Mouse (Mus musculus) adrenal gland, adult 18-20 months (tissue): ENCODE data around the gene Ntn1. TPM values are rescaled to one million over a fixed set of nuclear protein-coding genes. Genes with fewer than 3 reads are reported as not detected.

Experiments used
- DNase-seq, 2 experiments: peaks; one replicate each; pipeline ENCODE4 v3.0.0; 2021 to 2022; ENCODE audit warnings: low spot score in 2 of 2
- total RNA-seq, 2 experiments: library from RNA; stranded (reverse); gene quantifications; 1 replicate in 1 of 2; 2 replicates in 1 of 2; pipeline ENCODE4 v1.2.3; 2021

Ntn1 gene
- total RNA-seq, 2 experiments from 2014 or later, result 13.8 to 14.1 TPM

DNA sequence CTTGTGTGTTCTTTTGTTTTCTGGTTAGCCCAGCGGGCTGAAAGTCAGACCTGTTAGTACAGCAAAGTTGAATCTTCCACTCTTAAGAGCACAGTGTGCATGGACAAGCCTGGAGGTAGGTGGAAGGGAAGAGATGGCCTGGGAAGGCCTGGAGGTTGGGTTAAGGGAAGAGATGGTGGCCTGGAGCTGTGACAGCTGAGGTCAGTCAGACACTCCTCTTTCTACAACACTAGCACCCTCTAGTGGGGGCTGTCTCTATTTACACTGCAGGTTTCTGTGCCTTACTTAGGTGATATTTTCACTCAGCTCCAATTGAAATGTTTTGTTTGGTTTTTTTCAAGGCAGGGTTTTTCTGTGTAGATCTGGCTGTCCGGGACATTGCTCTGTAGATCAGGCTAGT is 7.5 kb upstream of the Ntn1 start:
- peak; percentile 53 to 75 for DNase-seq

DNA sequence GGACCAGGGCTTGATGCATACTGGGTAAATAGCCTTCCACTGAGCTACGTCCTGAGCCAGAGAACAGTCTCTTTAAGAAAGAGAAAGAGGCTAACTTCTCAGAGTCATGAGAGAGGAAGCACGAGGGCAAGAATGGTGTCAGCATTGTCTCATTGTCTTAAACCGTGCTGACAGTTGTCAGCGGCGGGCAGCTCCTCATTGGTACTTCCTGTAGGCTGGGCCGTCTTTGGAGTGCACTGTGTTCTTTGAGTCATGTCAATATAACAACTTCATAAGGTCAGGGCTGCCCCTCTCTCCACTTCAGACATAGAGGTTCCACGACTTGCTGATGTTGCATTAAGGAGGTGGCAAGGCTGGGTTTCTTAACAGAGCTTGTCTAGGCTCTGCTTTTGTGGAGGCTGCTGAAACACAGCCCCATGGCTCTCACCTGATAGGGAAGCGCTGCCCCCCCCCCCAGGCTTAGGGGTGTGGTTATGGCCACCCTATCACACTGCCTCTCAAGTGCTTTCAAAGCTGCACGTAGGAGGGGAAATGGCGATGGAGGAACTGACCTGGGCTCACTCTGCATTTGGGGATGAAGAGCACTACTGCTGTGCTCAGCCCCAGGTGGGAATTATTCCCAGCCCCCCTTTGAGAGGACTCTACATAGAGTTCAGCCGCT is 6.8 kb upstream of the Ntn1 start:
- DNase-seq, result no peak

DNA sequence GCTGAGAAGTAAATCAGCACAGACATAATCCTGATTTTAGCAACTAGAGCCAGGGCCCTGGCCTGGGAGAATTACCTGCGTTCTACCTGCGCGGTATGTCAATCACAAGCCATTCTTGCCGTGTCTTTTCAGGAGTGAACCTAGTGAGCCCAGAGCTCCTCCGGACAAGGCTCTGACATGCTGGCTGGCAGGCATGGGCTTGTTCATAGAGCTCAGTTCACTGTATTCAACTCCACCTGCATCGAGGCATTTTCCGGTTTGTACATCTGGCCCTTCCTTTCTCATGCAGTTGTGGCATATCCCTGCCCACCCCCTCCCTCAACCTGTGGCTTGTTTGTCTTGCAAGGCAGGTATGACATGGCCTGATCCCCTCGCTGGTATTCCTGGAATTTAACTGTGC is 5.0 kb upstream of the Ntn1 start:
- no peak for DNase-seq

DNA sequence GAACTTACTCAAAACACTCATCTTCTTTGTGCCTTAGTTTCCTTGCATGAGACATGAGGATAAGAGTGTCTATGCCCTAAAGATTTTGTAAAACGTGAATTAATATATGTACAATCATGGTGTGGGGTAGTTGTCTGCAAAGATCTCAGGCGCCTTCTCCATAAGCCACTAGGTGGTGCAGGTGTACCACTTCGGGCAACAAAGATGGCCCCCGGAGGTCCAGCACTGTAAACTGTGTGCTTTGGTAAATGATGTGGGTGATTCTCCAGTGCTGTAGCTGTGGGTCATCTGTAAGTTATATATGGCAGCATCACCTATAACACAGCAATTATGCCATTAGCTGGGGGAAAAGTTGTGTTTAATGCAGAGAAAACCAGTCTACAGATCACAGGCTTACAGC is 3.6 kb upstream of the Ntn1 start:
- no peak for DNase-seq

DNA sequence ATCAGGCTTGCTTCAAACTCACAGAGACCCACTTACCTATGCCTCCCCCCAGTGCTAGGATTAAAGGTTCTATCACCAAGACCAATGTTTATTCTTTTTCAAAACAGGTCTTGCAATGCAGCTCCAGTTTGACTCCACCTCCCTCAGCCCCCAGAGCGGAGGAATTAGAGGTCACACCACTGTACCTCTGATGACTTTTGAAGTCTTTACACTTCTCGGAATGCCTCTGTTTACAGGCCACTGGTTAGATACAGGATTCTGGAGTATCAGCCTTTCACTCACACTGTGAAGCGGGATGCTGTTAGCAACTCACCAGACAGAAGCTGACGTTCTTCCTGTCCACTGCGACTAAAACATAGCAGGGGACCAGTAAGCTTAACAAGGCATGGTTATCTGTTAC is 805 bp upstream of the Ntn1 start:
- no peak for DNase-seq

DNA sequence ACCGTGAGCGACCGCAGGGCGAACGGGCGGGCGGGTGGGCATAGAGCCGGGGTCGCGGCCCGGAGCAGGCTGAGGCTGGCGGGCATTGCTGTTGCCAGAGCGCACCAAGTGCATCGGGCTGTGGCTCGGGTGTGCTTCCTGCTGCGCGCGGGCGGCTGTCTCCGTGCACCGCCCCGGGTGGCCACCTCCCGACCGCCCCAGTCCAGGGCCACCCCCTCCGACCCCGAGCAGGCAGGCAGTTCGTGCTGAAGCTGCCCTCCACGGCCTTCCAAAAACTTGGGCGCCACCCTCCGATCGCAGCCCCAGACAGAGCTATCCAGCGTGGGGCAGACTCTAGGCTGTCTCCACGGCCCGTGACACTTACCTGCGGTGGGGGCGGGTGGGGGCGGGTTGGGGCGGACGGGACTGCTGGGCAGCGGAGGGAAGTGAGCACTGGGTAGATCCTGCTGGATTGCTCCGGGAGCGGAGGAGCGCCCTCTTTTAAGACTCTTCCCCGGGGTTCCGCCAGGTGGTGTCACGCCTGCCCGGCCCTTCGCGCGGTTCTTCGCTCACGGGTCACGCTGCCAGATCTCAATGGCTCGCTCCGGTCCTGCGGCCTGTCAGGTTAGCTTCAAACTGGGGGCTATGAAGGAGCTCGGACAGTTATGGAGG is 477 bp downstream of the Ntn1 start:
- DNase-seq, result peak; percentile 33 to 38

DNA sequence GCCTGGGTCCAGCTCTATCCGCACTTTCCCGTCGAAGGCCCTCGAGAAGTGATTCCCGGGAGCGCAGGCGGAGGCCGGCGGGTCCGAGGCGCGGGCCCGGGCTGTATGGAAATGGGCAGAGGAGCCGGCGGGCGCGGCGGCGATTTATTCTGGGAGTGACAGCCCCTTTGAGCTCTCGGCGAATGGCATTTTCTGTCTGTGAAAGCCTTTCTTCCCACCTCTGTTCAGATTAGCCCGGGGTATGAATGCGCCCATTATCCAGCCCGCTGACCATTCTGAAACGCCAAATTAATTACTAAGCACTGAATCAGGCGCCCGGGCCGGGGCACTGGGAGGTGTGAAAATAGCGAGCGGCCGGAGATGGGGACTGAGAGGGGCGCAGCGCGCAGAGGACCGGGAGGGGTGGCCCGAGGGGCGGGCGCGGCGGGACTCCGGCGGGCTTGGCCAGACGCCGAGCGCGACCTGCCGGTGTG is 1.0 kb downstream of the Ntn1 start:
- no peak for DNase-seq

DNA sequence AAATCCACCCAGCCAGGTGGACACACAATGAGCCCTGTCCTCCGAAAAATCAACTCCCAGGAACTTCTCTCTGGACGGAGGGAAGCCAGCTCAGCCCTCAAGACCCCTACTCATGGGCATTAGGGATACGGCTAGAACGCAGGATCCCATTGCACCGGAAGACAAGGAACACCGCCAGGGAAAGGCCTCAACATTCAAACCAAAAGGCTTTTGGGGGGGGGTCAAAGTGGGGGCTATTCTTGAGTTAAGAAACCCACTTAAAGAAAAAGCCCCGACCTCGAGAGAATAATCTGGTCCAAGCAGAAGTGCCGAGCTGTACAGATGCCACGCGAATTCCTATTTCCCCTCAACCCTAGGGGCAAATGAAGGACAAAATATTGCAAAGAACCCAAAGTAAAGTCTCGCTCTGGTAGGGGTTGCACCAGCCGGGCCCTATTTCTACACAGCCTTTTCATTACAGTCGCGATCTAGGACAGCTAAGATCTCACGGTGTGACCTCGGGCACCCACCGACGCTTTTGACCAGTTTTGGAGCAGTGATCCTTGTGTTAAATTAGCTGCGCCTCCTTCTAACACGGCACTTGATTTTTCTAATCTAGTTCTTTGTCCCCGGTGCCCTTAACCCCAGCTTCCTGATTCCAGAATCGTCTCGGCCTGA is 1.6 kb downstream of the Ntn1 start:
- DNase-seq, result no peak

DNA sequence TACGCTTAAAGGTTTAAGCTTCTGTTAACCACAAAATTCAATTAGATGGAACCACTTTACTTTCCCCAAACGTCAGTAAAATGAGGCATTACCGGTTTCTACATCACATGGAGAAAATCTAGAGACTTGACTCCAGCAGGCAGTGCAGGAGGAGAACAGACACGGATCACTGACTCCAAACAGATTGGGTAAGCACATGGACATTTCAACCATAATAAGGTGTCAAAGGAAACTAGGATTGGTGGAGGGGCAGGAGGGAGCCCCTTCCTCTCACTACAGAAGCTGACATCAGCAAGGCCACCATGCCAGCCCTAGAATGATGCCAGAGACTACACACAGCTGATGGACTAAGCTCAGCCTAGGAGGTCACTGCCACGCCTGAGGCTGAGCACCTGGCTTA is 5.1 kb downstream of the Ntn1 start:
- DNase-seq, result no peak

DNA sequence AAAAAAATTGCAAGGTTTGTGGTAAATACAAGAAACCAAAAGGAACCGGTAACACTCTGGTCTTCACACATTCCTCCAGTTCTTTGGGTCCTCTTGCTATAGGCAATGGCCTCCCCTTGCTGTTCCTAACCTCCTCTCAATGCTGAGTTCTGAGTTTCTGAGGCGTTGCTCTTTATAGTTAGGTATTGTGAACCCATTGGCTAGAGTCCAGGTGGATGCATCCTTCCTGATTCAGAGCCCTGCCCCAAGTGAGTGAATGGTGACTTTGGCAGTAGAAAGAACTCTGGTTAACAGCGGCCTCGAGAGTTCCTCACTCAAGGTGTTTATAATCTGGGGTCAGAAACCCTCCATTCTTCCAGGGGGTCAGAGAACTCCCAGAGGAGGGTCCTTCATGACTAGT is 5.9 kb downstream of the Ntn1 start:
- DNase-seq, result no peak

DNA sequence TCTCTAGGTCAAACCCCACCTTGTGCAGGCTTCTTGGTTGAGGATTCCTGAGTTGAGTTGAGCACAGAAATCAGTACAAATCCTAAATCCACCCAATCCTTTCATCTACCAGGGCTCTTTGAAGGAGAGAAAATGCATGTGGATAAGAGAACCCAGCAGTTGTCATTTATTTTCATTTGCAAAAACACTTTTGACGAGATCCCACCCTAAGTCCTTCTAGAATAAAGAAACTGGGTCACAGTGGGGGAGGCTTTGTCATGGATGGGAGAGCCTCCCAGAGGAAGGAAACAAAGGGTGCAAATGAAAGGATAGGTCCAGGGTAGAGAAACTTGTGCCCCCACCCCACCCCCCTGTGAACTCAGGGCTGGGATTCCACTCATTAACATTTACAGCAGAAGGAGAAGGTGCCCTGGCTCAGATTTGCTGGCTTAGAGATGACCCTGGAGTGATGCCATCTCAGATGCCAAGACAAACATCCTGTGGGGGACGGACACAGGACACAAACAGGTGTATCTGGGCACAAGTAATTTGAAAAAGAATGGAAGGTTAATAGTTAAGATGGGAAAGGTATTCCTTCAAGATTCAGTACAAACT is 6.6 kb downstream of the Ntn1 start:
- DNase-seq, result no peak

DNA sequence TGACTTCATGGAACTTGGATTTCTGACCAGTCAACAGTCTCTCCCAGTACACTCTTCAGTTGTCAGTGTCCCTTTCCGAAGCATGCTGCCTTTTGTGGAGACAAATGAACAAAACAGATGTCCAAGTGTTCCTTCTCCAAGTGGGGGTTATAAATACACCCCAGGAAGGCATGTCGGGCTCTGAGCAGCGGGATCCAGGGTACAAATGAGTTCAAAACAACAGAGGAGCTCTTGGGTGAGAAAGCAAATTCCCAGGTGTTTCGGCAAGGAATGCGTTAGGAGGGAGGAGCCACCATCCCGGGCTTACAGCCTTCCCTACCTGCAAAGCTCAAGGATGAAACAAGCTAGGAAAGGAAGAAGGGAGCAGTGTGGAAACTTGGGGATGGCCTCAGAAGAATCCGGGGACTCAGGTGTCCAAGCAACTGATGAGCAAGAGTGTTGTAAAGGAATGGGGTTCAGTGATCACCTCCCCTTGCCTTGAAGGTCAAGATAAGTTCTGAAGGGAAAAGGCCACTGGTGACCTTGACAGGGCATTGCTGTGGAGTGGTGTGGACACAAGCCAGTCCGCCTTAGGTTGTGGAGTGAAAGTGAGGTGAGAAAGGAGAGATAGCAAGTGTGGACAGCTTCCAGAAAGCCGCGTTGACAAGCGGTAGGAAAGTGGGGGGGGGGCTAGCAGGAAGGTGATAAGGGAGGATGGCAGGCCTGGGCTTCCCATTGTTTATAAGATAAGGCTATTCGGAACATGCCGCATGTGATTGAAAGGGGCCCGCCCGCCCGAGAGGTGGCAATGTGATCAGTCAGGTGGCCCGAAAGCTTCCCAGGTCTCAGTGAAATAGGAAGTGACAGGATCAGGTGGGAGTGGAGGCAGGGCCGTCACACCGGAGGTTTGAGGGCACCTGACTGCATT is 10.0 kb downstream of the Ntn1 start:
- no peak for DNase-seq

DNA sequence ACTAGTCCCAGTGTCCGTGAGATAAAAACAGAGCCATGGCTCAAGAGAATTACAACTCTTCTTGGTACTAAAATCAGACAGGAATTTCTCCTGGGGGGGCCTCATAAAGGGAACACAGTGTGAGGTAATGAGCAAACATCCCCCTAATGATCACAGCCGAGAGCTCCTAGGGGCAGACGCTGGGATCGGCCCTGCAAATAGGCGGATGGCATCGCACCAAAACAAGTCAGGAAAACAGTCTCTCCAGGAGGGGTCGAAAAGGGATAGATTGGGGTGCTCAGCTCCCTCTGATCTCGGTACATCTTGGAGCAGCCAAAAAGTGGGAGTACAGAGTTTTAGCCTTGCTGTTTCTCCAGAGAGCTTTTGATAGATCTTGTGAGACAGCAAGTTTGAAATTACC is 11.0 kb downstream of the Ntn1 start:
- DNase-seq, result no peak

DNA sequence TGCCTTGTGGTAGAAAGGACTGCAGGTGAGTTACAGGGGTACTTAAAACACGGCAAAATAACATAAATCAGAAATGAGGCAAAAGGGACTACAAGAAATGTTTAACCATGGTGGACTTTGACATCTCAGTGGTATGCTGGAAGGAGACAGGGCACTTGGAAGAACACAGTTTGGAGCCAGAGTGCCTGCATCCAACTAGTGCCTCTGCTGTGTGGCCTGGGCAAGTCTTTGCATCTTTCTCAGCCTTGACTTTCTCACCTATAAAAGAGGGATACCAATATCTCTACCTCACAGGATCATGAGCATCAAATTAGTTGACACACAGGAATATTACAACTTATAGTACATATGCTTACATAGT is 12.0 kb downstream of the Ntn1 start:
- DNase-seq, result no peak

DNA sequence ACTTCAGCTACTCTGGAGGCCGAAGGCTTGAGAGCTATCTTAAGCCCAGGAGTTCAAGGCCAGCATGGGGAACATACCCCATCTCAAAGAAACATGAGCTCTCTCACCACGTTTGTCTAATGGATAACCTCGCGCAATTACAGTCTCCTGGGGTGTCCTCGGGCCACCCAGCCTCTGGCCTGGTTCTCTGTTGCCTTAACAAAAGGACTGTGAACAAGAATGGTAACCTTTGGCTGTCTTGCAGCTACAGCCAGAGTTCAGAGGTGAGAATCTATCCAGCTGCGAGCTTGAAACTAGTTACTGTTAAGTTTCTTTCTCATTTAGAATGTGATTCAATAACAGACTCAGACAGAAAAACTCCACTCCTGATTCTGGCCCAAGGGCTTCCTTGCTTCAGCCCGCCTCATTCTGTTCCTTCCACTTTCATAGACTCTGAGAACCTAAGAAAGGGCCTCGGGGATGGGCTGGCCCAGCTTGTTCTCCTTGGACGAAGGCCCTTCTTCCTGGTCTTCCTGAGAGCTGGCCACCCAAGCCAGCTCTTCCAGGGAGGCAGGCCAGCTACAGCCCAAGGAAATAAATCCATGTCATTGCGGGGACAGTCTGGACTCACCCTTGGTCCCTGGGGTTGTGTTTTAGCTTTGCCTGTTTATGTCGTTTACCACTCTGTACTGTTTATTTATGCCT is 12.5 kb downstream of the Ntn1 start:
- DNase-seq, result no peak

DNA sequence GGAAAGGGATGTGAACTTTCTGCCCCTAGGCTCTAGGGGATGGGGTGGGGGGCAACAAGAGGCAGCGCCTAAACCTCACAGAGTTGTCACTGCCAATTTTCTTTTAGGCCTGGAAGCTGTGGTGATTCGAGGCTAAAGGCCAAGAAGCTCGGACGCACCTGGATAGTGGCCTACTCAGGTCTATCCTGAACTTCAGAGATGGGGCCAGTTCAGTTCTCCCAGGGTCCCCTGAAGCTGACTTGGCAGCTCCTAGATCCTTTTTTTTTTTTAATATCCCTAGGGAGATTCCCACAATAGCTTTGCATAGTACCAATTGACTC is 13.2 kb downstream of the Ntn1 start:
- DNase-seq, result no peak

DNA sequence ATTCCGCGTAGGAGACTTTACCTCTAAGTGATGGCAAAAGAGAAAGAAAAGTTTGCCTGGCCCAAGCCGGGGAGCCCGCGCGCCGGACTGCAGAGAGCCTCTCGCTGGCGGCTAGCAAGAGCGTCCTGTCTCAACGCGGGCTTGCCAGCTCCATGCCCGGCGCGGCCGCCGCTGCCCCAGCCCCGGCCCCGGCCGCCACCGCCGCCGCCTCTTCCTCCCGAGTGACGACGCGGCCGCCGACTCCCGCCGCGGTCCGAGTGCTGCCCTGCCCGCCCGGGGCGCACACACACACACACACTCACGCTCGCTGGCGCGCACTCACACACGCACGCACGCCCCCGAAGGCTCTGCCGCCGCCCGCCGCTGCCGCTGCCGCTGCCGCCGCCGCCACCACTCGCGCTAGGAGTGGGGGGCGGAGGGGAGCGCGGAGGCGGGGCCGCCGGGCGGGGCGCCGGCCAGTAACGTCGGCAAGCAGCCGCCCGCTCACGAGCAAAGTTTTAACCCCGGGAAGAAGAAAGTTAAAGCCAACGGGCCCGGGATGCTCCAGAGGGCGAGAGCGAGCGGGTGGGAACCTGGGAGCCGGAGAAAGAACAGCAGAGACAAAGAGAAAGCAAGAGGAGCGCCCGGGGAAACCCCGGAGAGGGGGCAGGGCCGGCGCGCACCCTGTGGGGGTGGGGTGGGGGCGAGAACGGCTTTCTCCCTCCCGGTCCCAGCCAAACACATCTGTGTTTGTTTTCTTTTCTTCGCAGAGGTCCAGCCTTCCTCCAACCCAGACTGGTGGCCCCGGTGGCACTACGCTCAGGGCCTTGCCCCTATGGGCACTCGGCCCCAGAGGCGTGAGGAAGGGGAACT is 13.8 kb downstream of the Ntn1 start:
- DNase-seq, result peak; percentile 53

DNA sequence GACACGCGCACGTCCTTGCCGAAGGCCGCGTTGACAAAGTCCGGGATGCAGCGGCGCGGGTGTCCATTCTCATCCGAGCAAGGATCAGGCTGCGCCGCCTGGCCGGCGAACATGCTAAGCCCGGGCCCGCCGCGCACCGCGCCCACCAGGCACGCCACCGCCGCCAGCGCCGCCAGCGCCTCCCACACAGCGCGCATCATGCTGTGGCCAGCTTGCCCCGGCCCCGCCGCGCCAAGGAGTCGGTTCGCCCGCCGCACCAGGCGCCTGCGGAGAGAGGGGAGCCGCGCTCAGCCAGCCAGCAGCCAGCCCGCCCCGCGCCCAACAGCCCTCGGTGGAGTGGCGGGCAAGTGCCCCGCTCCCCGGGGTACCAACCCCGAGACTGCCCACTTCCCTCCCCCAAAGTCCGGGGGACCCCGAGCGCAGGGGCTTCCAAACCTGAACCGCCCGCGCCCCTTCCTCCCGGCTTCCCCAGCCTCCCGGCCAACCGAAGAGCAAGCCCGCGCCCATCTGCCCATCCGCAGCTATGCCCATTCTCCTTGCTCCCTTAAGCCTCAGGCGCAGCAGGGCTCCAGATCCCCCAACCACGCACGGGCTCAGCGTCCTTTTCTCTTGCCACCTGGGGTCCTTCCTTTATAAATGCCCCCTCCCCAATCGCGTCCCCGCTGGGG is 14.6 kb downstream of the Ntn1 start:
- peak; percentile 26 to 45 for DNase-seq
